Mouse (Mus musculus) heart, embryonic 12.5 days (tissue): ENCODE data around the gene Psmb6. TPM values are rescaled to one million over a fixed set of nuclear protein-coding genes. Genes with fewer than 3 reads are reported as not detected.
"Not testable (repeated sequence)": the region's sequence is repeated elsewhere in the genome, so short reads cannot be mapped to it uniquely, and the experiment has no call there.

Experiments used
- ATAC-seq: fragments of 200-750 bp; cut with Nextera tagmentation; 2 replicates; pipeline ENCODE4 v1.8.0; 2017; ENCODE audit warnings: moderate TSS enrichment, moderate library complexity; ENCODE audit not compliant: insufficient number of reproducible peaks, low FRiP score
- H3K27ac ChIP-seq: fragments of 300-500 bp; sonication (generic); 2 replicates; pipeline ENCODE4 v1.5.1; 2016; ENCODE audit warnings: mild to moderate bottlenecking, moderate library complexity; ENCODE audit not compliant: poor library complexity, severe bottlenecking
- H3K27me3 ChIP-seq: fragments of 300-500 bp; sonication (generic); replicated peaks from 2 replicates; pipeline ENCODE4 v1.6.1; 2016; ENCODE audit warnings: mild to moderate bottlenecking, moderate library complexity
- H3K36me3 ChIP-seq: fragments of 300-500 bp; sonication (generic); 2 replicates; pipeline ENCODE4 v1.6.1; 2016; ENCODE audit warnings: mild to moderate bottlenecking, moderate library complexity
- H3K4me1 ChIP-seq: fragments of 300-500 bp; sonication (generic); replicated peaks from 2 replicates; pipeline ENCODE4 v1.6.1; 2016; ENCODE audit warnings: mild to moderate bottlenecking
- H3K4me2 ChIP-seq: fragments of 300-500 bp; sonication (generic); 2 replicates; pipeline ENCODE4 v1.6.1; 2016; ENCODE audit warnings: mild to moderate bottlenecking, moderate library complexity
- H3K4me3 ChIP-seq: fragments of 300-500 bp; sonication (generic); 2 replicates; pipeline ENCODE4 v1.5.1; 2016; ENCODE audit warnings: mild to moderate bottlenecking
- H3K9ac ChIP-seq: fragments of 300-500 bp; sonication (generic); 2 replicates; pipeline ENCODE4 v1.6.1; 2016; ENCODE audit warnings: mild to moderate bottlenecking, moderate library complexity
- H3K9me3 ChIP-seq: fragments of 300-500 bp; sonication (generic); replicated peaks from 2 replicates; pipeline ENCODE4 v1.6.1; 2016; ENCODE audit warnings: mild to moderate bottlenecking, moderate library complexity
- WGBS: fragments of 180-500 bp; shearing (Covaris S2); methylation state at CpG from one replicate; pipeline ENCODE4 v1.1.7; 2016; 5-methylcytosine and 5-hydroxymethylcytosine counted together
- polyA plus RNA-seq: library from polyadenylated mRNA; unstranded; fragments of >200 nt; fragmentation: Nextera tagmentation; extraction: Ambion mirVana; gene quantifications from 2 replicates; pipeline ENCODE4 v1.2.1, GENCODE M21; 2016

Psmb6 gene
- polyA plus RNA-seq, 1 experiment from 2014 or later, result 577 TPM

DNA sequence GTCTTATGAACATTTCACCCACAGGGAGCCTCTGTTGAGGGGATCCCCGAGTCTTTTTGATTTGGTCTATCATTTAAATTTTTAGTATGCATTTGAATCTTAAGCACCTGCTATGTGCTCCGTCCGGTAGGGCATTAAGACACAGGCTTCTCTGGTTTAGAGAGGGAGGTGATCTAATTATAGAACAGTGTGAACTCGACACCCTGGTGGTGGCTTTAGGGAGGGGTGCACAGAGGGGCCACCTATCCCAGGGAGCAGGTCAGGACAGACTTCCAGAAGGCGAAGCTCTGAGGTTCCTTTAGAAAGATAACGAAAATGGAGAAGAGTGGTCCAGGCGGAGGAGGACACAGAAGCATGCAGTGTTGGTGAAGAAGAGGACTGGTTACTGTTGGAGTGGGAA is 19.3 kb downstream of the Psmb6 start:
- no peak for ATAC-seq
- no peak overlapping the region for H3K9ac ChIP-seq
- H3K27ac ChIP-seq, result peak overlapping the region; percentile 41; the same call in 1 of the 2 replicates
- no peaks in the 10 kb centered on the region for H3K9me3 ChIP-seq
- H3K4me1 ChIP-seq, result peaks cover 21% of the 10 kb centered on the region
- 32% methylated on average over 7 of the region's 7 CpGs for WGBS
- H3K4me2 ChIP-seq, result peak overlapping the region; percentile 37
- no peaks in the 10 kb centered on the region for H3K27me3 ChIP-seq
- H3K4me3 ChIP-seq, result no peak overlapping the region
- peaks cover 22% of the 10 kb centered on the region for H3K36me3 ChIP-seq

DNA sequence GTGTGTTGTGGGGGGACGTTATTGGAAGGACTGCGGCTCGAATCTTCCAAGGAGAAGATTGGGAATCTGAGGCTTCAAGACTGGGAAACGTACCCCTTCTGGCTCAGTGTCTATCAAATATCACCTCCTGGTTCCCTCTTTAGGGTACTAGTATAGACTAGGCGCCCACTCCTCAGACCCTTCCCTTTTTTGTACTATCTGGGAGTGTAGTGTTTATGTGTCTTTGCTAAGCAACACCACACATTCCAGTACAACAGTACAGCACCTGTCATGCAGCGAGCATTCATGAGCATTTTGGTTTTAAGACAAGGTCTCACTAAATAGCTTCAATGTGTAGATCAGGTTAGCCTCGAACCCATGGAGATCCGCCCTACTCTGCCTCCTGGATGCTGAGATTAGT is 26.4 kb downstream of the Psmb6 start:
- Histone ChIP-seq H3K27ac (no peak overlapping the region), H3K9me3 (no peaks in the 10 kb centered on the region), H3K27me3 (peaks cover 4% of the 10 kb centered on the region; the same call in 1 of the 2 replicates), H3K9ac (no peak overlapping the region), H3K4me1 (no peaks in the 10 kb centered on the region), H3K36me3 (peaks cover 38% of the 10 kb centered on the region), H3K4me3 (no peak overlapping the region), H3K4me2 (no peak overlapping the region)
- ATAC-seq, result no peak
- 81% methylated on average over 8 of the region's 8 CpGs for WGBS

DNA sequence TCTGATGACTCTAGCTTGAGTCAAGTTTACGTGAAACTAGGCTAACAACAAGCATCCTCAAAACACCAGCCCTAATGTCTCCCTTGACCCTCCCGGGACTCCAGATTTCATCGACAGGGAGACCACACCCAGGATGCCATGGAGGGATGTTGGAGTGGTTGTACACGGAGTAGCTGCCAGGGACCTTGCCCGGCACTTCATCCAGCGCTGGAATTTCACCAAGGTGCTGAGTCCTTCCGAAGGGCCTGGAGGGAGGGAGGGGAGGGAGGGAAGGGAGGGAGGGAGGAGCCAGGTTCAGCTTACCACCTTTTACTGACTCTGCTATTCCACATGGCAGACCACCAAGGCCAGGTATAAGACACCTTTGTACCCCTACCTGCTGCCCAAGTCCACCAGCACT is 28.8 kb downstream of the Psmb6 start:
- peaks cover 4% of the 10 kb centered on the region; the same call in 1 of the 2 replicates for H3K27me3 ChIP-seq
- no peak overlapping the region for H3K27ac ChIP-seq
- no peak overlapping the region for H3K9ac ChIP-seq
- H3K36me3 ChIP-seq, result peaks cover 54% of the 10 kb centered on the region
- H3K4me2 ChIP-seq, result no peak overlapping the region
- no peaks in the 10 kb centered on the region for H3K4me1 ChIP-seq
- 31% methylated on average over 6 of the region's 7 CpGs for WGBS
- H3K4me3 ChIP-seq, result no peak overlapping the region
- no peak for ATAC-seq
- H3K9me3 ChIP-seq, result no peaks in the 10 kb centered on the region

DNA sequence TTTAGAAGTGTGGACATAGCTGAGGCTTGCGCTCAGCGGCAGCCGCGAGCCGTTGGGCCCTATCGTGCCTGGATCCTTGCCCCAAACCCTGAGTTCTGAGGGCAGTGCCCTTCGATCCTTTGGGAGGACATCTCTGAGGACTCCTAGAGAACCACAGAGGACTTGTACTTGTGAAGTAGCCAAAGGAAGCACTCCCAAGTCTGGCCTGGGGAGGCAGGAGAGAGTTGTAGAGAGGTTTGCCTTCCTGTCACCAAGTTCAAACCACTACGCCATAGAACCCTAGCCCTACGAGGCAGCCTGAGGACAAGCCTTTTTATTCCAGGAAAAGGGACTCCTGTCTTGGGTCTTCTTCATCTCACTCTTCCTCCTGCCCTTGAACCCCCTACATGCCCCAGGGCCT is 32.4 kb downstream of the Psmb6 start:
- no peak overlapping the region for H3K9ac ChIP-seq

DNA sequence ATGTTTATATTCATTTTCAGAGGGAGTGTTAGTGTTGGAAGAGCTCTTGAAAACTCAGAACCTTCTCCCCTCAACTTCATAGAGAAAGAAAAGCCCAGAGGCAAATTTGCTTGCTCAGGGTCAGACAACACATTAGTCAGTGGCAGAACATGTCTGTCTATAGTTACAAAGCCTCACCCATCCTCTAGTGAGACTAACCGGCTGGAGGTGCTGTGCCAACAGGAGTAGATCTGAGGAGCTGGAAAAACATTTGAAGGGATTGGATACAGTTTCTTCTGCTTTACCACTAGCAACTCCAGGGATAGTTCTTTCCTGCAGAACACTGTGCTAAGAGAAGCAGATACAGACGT is 36.7 kb downstream of the Psmb6 start:
- ATAC-seq, result peak; percentile 8

More for the DNA sequence above, 32.4 kb downstream of the Psmb6 start:
- no peak for ATAC-seq
- Histone ChIP-seq H3K27me3 (peaks cover 2% of the 10 kb centered on the region; the same call in 1 of the 2 replicates), H3K4me1 (peaks cover 6% of the 10 kb centered on the region), H3K9me3 (no peaks in the 10 kb centered on the region), H3K4me2 (no peak overlapping the region), H3K36me3 (peaks cover 50% of the 10 kb centered on the region), H3K4me3 (no peak overlapping the region), H3K27ac (no peak overlapping the region)
- 84% methylated on average over 9 of the region's 9 CpGs for WGBS

DNA sequence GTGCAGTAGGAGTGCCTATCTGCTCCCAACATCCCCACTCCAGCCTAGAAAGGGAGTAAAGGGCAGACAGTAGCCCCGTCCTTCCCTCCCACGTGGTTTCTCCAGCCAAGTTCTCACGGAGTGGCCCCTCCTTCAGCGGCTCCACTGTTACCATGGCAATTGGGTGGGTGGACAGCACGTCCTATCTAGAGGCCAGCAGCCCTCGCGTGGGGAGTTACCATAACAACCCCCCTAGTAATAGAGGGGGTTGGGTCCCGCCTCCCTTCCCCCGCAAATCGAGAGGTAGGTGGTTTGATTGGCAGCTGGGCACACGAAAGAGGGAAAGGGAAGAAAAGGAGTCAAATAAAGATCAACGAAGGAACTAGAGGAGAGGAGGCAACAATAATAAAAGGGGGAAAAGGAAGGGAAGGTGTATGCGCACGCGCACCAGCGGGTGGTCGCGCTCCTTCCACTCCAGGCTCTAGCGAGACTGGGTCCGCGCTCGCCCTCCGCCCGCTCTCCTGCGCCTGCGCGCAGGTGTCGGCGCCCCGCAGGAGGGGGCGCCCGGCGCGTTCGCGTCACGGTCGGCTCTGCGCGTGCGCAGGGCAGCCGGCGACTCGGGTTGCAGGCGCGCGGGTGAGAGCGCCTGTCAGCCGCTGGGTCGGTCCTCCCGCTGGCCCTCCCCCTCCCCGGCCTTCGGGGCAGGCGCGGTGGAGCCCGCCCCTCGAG is 37.3 kb downstream of the Psmb6 start, which contains the start of gene Mink1:
TSS of gene Mink1 (plus strand) at position 595 of the 708 bp plus-strand sequence.
- Histone ChIP-seq H3K4me1 (peaks cover 39% of the 10 kb centered on the region), H3K4me3 (peak within 1 kb of the TSS; percentile 91), H3K4me2 (peak within 1 kb of the TSS; percentile 92), H3K27me3 (no peaks in the 10 kb centered on the region), H3K9ac (peak within 1 kb of the TSS; percentile 94), H3K36me3 (peaks cover 10% of the 10 kb centered on the region), H3K9me3 (no peaks in the 10 kb centered on the region), H3K27ac (peak within 1 kb of the TSS; percentile 88)
- ATAC-seq, result peak; percentile 93
- under 1% methylated on average over 55 of the region's 57 CpGs for WGBS

More for the DNA sequence above, 36.7 kb downstream of the Psmb6 start:
- Histone ChIP-seq H3K4me2 (peak overlapping the region; percentile 92), H3K36me3 (peaks cover 15% of the 10 kb centered on the region), H3K4me1 (peaks cover 36% of the 10 kb centered on the region), H3K9me3 (no peaks in the 10 kb centered on the region), H3K27me3 (no peaks in the 10 kb centered on the region), H3K27ac (peak overlapping the region; percentile 88), H3K9ac (peak overlapping the region; percentile 94), H3K4me3 (peak overlapping the region; percentile 91)
- 3% methylated on average over 2 of the region's 2 CpGs for WGBS

DNA sequence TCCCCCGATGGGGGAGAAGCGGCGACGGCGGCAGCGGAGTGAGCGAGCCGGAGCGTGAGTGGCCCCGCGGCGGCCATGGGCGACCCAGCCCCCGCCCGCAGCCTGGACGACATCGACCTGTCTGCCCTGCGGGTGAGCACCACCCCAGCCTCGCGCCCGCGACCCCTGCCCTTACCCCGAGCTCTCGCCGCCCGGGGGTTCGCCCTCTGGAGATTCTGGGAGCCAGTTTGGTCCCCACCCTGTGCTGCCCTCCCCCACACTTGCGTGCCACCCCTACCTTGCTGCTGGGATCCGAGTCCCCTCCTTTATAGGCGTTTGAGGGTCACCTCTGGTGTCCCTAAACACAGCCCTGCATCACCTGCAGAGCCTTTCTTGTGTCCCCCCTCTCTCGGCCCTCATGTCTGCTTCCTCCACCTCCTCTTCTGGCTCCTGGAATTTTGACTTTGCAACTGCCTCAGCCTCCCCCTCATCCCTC is 37.9 kb downstream of the Psmb6 start:
- H3K27me3 ChIP-seq, result no peaks in the 10 kb centered on the region
- H3K9ac ChIP-seq, result peak overlapping the region; percentile 94
- H3K4me3 ChIP-seq, result peak overlapping the region; percentile 91
- WGBS, result 0% methylated on average over 20 of the region's 31 CpGs
- peak overlapping the region; percentile 88 for H3K27ac ChIP-seq
- peaks cover 39% of the 10 kb centered on the region for H3K4me1 ChIP-seq
- ATAC-seq, result no peak
- peaks cover 6% of the 10 kb centered on the region for H3K36me3 ChIP-seq
- H3K4me2 ChIP-seq, result peak overlapping the region; percentile 92
- no peaks in the 10 kb centered on the region for H3K9me3 ChIP-seq

DNA sequence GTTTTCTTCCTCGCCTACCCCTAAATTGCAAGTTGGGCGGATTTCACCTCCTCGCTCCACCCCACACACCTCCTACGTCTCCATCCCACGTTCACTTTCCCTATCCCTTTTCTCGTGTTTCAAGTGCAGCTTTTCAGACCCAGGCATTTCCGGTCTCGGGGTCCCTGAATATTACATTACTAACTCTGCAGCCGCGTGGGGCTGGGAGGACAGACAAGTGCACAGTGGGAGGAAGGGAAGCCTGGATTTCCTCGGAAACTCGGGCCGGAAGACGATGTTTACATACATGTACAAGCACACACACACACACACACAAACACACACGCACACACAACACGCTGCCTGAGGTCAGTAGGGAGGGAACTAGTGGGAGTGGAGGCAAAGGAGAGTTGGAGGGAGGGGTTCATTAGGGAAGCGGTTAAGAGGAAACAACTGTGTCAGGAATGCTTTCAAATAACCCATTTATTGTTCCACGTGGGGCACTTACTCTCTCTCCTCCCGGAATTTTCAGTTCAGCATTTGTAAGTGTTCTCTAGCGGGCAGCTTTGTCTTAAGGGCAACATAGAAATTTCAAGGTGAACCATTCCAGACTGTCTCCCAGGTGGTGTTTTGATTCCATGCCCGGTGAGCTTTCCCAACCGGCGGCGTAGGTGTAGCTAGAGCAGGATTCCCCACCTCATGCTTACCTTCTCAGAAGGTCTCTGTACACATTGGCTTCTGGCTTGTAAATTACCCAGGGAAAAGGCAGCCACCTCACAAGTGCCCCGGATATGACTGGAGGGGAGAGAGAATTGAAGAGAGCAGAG is 38.5 kb downstream of the Psmb6 start:
- Histone ChIP-seq H3K9ac (peak overlapping the region; percentile 94), H3K27me3 (no peaks in the 10 kb centered on the region), H3K4me1 (peaks cover 39% of the 10 kb centered on the region), H3K9me3 (no peaks in the 10 kb centered on the region), H3K4me3 (peak overlapping the region; percentile 91), H3K4me2 (peak overlapping the region; percentile 92), H3K36me3 (peaks cover 7% of the 10 kb centered on the region; the same call in 1 of the 2 replicates), H3K27ac (peak overlapping the region; percentile 88)
- no peak for ATAC-seq
- 2% methylated on average over 25 of the region's 25 CpGs for WGBS

DNA sequence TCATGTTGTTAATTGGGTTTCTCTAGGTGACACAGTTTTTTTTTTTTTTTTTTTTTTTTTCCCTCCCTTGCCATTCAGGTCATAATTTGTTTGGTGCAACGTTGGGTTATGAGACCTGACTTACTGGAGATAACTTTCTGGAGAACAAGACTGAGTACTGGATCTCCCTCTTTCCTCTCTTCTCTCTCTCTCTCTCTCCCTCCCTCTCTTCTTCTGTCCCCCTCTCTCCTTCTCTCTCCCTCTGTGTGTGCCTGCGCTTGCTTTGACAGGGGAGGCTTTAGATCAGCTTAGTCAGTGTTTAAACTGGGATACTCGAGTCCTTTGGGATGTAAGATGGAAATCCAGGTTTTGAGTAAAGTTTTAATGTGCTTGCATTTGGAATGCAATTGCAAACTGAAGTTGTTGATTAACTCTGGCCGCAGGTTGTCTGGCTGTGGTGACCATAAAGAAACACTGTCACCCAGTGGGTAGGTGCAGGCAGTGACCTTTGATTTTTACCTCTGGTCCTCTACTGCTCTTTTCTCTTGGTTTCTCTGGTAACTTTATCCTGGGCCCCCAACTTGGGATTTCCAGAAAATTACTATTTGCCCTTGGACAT is 39.2 kb downstream of the Psmb6 start:
- H3K4me2 ChIP-seq, result peak overlapping the region; percentile 92
- peaks cover 39% of the 10 kb centered on the region for H3K4me1 ChIP-seq
- H3K9ac ChIP-seq, result peak overlapping the region; percentile 94
- H3K36me3 ChIP-seq, result peaks cover 7% of the 10 kb centered on the region; the same call in 1 of the 2 replicates
- ATAC-seq, result no peak
- no peaks in the 10 kb centered on the region for H3K27me3 ChIP-seq
- 47% methylated on average over 4 of the region's 4 CpGs for WGBS
- 0 out of 2 replicates have a peak overlapping the region, but pooled peaks have one; percentile 88 for H3K27ac ChIP-seq
- peak overlapping the region; percentile 91 for H3K4me3 ChIP-seq
- H3K9me3 ChIP-seq, result no peaks in the 10 kb centered on the region

DNA sequence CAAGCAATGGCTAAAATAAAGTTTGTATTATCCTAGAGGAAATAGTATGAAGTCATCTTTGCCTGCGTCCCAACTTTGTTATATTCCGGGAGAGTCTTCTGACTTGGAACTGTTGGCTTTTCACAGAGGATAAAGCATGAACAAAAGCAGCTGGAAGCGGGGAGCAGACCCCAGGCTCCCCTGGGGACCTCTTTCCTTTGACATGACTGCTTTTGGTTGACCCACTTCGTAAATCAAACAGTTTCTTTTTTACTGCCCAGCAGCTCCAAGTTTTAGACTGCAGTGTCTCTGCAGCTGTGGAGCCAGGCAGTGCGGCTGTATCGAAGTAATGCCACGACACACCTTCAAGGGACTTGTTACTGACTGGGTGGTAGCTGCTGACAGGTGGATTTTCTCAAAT is 41.4 kb downstream of the Psmb6 start:
- Histone ChIP-seq H3K9me3 (no peaks in the 10 kb centered on the region), H3K4me3 (no peak overlapping the region), H3K27ac (no peak overlapping the region), H3K4me1 (peaks cover 47% of the 10 kb centered on the region), H3K27me3 (no peaks in the 10 kb centered on the region), H3K36me3 (peaks cover 7% of the 10 kb centered on the region; the same call in 1 of the 2 replicates), H3K4me2 (no peak overlapping the region), H3K9ac (no peak overlapping the region)
- ATAC-seq, result no peak
- 67% methylated on average over 7 of the region's 7 CpGs for WGBS

DNA sequence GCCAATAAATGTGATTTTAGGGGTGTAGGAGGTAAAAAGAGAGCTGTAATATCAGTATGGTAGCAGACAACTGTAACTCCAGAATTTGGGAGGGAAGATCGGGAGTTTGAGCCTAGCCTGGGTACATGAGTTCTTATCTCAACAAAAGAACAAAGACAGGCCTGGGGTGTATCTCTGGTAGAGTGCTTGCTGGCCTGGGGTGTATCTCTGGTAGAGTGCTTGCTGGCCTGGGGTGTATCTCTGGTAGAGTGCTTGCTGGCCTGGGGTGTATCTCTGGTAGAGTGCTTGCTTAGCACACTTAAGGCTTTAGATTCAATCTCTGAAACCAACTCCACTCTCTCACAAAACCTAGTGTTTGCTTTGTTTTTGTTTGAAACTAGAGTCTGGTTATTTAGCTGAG is 45.4 kb downstream of the Psmb6 start:
- not testable (repeated sequence) for H3K9me3 ChIP-seq, H3K27ac ChIP-seq, H3K27me3 ChIP-seq, H3K4me2 ChIP-seq, H3K4me3 ChIP-seq, H3K36me3 ChIP-seq, H3K9ac ChIP-seq
- 47% methylated on average over 1 of the region's 1 CpGs for WGBS
- peaks cover 34% of the 10 kb centered on the region for H3K4me1 ChIP-seq
- peak; percentile 45 for ATAC-seq
